Mouse (Mus musculus): ENCODE data around the gene Pros1. TPM values are rescaled to one million over a fixed set of nuclear protein-coding genes. Genes with fewer than 3 reads are reported as not detected.

Pros1 gene
- total RNA-seq, 2 experiments from 2014 or later, result 29.9 to 35.4 TPM

Small RNA genes within 50 kb of the gene (microRNA-seq; reads per million reads assigned to microRNA genes)
- not detected for gene Gm25986

Other genes with a start within 250 kb of the Pros1 start
- 10 to 100 TPM in 1 of 2 experiments, 1 to 10 TPM in 1; 9.1 to 12.4 TPM for gene Nsun3, start 67.5 kb upstream of the Pros1 start, total RNA-seq (2021)
- not detected for gene Stx19, start 39.6 kb upstream of the Pros1 start, total RNA-seq (2021)
- gene Arl13b, start 7.3 kb upstream of the Pros1 start, total RNA-seq (2021), result 10 to 100 TPM; 13.1 to 14.1 TPM